Mouse (Mus musculus) embryonic fibroblast, embryonic 13.5 days (primary cell): ENCODE results near the gene Psmb9.

ENCODE experiments used
- CTCF ChIP-seq: IDR thresholded peaks from 2 replicates; pipeline ENCODE4 v1.5.1; 2011; ENCODE audit warnings: mild to moderate bottlenecking, control low read depth, low read length, moderate library complexity, borderline replicate concordance; ENCODE audit not compliant: insufficient read depth
- POLR2A ChIP-seq: IDR thresholded peaks from 2 replicates; pipeline ENCODE4 v1.6.1; 2011; ENCODE audit warnings: low read depth, mild to moderate bottlenecking, control low read depth, low read length, moderate library complexity

DNA sequence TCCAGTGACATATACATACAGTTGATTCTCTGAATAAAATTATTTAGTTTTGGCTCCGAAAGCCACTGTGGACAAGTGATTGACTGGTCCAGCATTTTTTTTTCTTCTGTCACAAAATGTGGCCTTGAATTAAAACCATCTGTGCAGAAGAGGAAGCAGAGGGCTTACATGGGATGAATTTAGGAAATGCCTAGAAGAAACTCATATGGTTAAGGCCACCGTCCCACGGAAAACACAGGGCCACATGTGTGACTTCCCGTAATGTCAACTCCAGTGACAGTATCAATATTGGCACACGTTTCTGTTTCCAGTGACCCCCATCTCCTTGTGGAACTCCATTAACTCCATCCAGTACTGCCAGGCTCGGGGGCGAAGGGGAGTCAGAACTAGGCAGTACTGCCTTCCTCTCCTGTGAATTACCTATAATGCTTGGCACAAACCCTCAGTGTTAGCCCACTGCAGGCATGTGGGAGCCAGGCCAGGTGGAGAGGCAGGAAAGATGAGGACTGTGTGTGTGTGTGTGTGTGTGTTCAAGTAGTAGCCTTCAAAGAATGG lies 45.0 kb downstream of the Psmb9 start:
- TF ChIP-seq POLR2A (no peak), CTCF (no peak)
